Mouse (Mus musculus) hindbrain, embryonic 16.5 days (tissue): ENCODE data around the gene Gm813. TPM values are rescaled to one million over a fixed set of nuclear protein-coding genes. Genes with fewer than 3 reads are reported as not detected.

Source experiments
- ATAC-seq: fragments of 200-750 bp; cut with Nextera tagmentation; 2 replicates; pipeline ENCODE4 v1.8.0; 2017; ENCODE audit warnings: moderate TSS enrichment, moderate library complexity
- H3K27ac ChIP-seq: fragments of 300-500 bp; sonication (generic); 2 replicates; pipeline ENCODE4 v1.5.1; 2014; ENCODE audit warnings: low read depth, mild to moderate bottlenecking, control low read depth, low read length, moderate library complexity
- H3K27me3 ChIP-seq: fragments of 300-500 bp; sonication (generic); replicated peaks from 2 replicates; pipeline ENCODE4 v1.6.1; 2014; ENCODE audit warnings: low read length; ENCODE audit not compliant: control insufficient read depth, insufficient read depth
- H3K36me3 ChIP-seq: fragments of 300-500 bp; sonication (generic); 2 replicates; pipeline ENCODE4 v1.6.1; 2014; ENCODE audit warnings: mild to moderate bottlenecking, low read length, moderate library complexity, mixed read lengths; ENCODE audit not compliant: control insufficient read depth, insufficient read depth
- H3K4me1 ChIP-seq: fragments of 300-500 bp; sonication (generic); 2 replicates; pipeline ENCODE4 v1.6.1; 2014; ENCODE audit warnings: low read depth, low read length; ENCODE audit not compliant: control insufficient read depth, insufficient read depth
- H3K4me2 ChIP-seq: fragments of 300-500 bp; sonication (generic); 2 replicates; pipeline ENCODE4 v1.6.1; 2014; ENCODE audit warnings: mild to moderate bottlenecking, low read length, control low read depth, moderate library complexity
- H3K4me3 ChIP-seq: fragments of 300-500 bp; sonication (generic); 2 replicates; pipeline ENCODE4 v1.5.1; 2014; ENCODE audit warnings: mild to moderate bottlenecking, low read length, control low read depth, moderate library complexity
- H3K9ac ChIP-seq: fragments of 300-500 bp; sonication (generic); 2 replicates; pipeline ENCODE4 v1.6.1; 2014; ENCODE audit warnings: low read depth, mild to moderate bottlenecking, control low read depth, low read length, moderate library complexity
- H3K9me3 ChIP-seq: fragments of 300-500 bp; sonication (generic); 2 replicates; pipeline ENCODE4 v1.6.1; 2014; ENCODE audit warnings: mild to moderate bottlenecking, low read length, moderate library complexity; ENCODE audit not compliant: control insufficient read depth
- WGBS: fragments of 180-500 bp; shearing (Covaris S2); extraction: QIAGEN DNeasy Blood & Tissue Kit; methylation state at CpG from one replicate; pipeline ENCODE4 v1.1.7; 2014; 5-methylcytosine and 5-hydroxymethylcytosine counted together
- polyA plus RNA-seq: library from polyadenylated mRNA; unstranded; fragments of >200 nt; fragmentation: Nextera tagmentation; extraction: Ambion mirVana; gene quantifications from 2 replicates; pipeline ENCODE4 v1.2.1, GENCODE M21; 2015

Gene Gm813
- polyA plus RNA-seq, 1 experiment from 2014 or later, result not detected

DNA sequence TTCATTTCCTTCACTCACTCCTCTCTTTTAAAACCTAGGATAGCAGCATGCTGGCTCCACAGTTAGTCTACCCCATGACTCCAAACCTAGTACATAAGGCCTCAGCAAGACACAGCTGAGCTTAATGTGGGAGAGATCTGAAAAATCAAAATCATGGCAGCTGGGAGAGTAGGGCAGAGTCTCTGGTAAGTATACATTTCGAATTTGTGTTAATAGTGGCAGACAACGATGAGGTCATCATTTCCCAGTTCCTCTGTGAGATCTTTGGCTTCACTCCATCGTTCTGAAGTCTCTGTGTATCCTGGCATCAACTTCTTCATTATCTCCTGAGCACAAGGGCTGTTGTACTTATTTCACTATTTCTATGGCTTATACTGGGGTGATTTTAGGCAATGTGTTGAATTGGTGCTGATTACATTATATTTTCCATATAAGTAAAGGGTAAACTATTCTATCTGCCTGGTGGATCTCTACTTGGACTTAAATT is 22.0 kb upstream of the Gm813 start, which contains the start of gene E330017A01Rik:
Gene E330017A01Rik (minus strand): TSS at position 51 of the 487 bp plus-strand sequence.
- H3K9ac ChIP-seq, result no peak within 1 kb of the TSS
- 81% methylated on average over 3 of the region's 3 CpGs for WGBS
- no peak for ATAC-seq
- no peaks in the 10 kb centered on the region for H3K27me3 ChIP-seq
- no peaks in the 10 kb centered on the region for H3K4me1 ChIP-seq
- no peaks in the 10 kb centered on the region for H3K36me3 ChIP-seq
- no peak within 1 kb of the TSS for H3K4me2 ChIP-seq
- no peaks in the 10 kb centered on the region for H3K9me3 ChIP-seq
- H3K4me3 ChIP-seq, result no peak within 1 kb of the TSS
- no peak within 1 kb of the TSS for H3K27ac ChIP-seq

DNA sequence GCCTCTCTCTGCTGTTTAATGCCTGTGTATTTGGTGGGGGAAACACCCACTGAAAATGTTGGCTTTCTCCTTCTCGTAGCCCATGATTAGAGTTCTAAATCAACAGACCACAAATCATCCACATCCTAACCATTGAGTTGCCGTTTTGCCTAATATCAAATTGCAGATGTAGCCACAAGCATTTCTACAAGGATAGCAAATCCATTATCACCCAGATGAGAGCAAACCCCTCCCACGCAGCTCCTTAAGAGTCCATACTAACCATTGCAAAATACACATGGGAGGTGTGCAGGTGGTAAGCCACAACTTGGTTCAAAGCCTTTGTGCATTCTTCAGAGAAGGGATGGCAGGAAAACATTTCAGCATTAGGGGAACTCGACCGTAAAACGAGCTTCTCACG is 21.2 kb upstream of the Gm813 start:
- Histone ChIP-seq H3K9ac (no peak overlapping the region), H3K27ac (no peak overlapping the region), H3K4me3 (no peak overlapping the region), H3K4me1 (no peaks in the 10 kb centered on the region), H3K27me3 (no peaks in the 10 kb centered on the region), H3K9me3 (no peaks in the 10 kb centered on the region), H3K36me3 (no peaks in the 10 kb centered on the region), H3K4me2 (no peak overlapping the region)
- 83% methylated on average over 7 of the region's 7 CpGs for WGBS
- ATAC-seq, result no peak

DNA sequence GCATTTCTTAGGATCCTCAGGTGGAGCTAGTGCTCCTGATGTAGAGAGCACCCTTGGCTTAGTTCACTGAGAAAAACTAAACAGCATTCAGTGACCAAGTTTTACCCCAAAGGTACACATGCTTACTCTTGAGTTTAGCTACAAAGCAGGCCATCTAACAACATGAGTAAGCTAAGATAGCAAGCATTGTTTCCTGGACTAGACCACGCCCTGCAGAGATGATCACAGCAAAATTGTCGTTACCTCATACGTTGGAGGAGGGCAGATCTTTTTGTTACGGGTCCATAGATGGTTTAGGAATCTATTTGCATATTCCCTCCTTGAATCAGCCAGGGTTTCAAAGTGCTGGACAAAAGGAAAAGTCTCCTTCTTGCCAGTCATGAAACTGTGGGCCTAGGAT is 20.7 kb upstream of the Gm813 start:
- no peak for ATAC-seq
- 78% methylated on average over 4 of the region's 4 CpGs for WGBS
- H3K9me3 ChIP-seq, result no peaks in the 10 kb centered on the region

DNA sequence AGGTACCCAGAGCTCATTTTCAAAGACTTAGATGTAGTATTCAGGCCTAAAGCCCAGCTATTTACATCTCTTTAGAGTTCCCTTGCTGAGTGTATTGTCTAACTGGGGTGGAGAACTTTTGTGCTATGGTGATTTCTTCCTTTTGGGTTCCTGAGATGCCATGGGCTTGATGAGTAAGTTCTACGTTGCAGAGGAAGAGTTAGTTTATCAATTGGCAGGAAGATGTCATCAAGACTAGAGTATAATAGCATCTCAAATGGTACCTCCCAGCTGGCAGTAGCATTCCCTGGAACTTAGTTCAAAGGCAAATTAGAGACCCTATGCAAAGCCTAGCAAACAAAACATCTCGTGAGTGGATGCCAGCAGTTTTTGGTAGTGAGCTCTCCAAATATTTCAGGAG is 19.1 kb upstream of the Gm813 start:
- H3K4me3 ChIP-seq, result no peak overlapping the region
- H3K4me1 ChIP-seq, result no peaks in the 10 kb centered on the region
- H3K4me2 ChIP-seq, result no peak overlapping the region
- no peak overlapping the region for H3K27ac ChIP-seq
- 46% methylated on average over 2 of the region's 2 CpGs for WGBS
- H3K36me3 ChIP-seq, result no peaks in the 10 kb centered on the region
- H3K9ac ChIP-seq, result no peak overlapping the region
- H3K27me3 ChIP-seq, result no peaks in the 10 kb centered on the region
- no peaks in the 10 kb centered on the region for H3K9me3 ChIP-seq
- no peak for ATAC-seq

More for the DNA sequence above, 20.7 kb upstream of the Gm813 start:
- H3K4me2 ChIP-seq, result no peak overlapping the region
- no peak overlapping the region for H3K27ac ChIP-seq
- H3K36me3 ChIP-seq, result no peaks in the 10 kb centered on the region
- no peaks in the 10 kb centered on the region for H3K4me1 ChIP-seq
- no peak overlapping the region for H3K9ac ChIP-seq
- no peak overlapping the region for H3K4me3 ChIP-seq
- H3K27me3 ChIP-seq, result no peaks in the 10 kb centered on the region

DNA sequence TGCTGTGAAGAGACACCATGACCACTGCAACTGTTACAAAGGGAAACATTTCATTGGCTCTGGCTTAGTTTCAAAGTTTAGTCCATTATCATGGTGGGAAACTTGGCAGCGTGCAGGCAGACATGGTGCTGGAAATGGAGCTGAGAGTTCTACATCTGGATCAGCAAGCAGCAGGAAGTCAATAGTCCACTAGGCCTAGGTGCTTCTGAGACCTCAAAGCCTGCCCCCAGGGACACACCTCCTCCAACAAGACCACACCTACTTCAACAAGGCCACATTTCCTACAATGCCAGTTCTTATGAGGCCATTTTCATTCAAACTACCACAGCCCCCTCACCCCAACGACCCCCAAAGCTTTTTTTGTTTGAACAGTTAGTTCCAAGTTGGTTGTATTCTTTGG is 13.0 kb upstream of the Gm813 start:
- ATAC-seq, result no peak
- H3K27ac ChIP-seq, result no peak overlapping the region
- WGBS, result 72% methylated on average over 2 of the region's 2 CpGs
- H3K9me3 ChIP-seq, result no peaks in the 10 kb centered on the region
- H3K36me3 ChIP-seq, result no peaks in the 10 kb centered on the region
- H3K4me1 ChIP-seq, result no peaks in the 10 kb centered on the region
- no peak overlapping the region for H3K4me2 ChIP-seq
- H3K9ac ChIP-seq, result no peak overlapping the region
- H3K27me3 ChIP-seq, result no peaks in the 10 kb centered on the region
- no peak overlapping the region for H3K4me3 ChIP-seq

DNA sequence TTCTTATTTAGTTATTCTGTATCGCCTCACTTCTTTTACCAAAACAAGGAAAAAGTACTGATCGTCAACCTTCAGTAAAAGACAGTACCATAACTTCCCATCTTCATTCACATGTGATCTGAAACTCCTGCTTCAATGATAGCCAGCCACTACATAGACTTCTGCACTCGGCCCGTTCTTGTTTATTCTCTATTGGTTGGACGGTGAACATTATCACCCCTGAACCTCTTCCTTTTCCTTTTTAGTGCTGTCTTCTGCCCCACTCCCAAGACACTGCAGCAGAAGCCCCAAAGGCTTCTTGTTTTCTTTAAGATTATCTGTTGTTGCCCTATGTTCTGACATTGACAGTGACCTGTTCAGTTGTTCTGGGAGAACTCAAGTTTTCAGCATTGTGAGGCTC is 12.2 kb upstream of the Gm813 start:
- Histone ChIP-seq H3K4me3 (no peak overlapping the region), H3K9ac (no peak overlapping the region), H3K4me2 (no peak overlapping the region), H3K36me3 (no peaks in the 10 kb centered on the region), H3K9me3 (no peaks in the 10 kb centered on the region), H3K27me3 (no peaks in the 10 kb centered on the region), H3K27ac (no peak overlapping the region), H3K4me1 (no peaks in the 10 kb centered on the region)
- 94% methylated on average over 5 of the region's 5 CpGs for WGBS
- ATAC-seq, result no peak

DNA sequence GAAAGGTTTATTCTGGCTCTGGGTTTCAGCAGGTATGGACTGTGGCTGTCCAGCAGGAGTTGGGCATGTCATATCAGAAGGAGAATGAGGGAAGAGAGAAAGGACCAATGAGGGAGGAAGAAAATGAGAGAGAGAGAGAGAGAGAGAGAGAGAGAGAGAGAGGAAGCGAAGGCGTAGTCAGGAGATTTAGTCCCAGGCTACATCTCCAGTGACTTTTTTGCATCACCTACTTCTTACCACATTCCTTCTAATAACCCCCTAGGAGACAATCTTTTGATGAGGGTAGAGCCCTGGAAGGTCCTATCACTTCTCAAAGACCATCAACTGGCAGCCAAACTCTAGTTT is 11.5 kb upstream of the Gm813 start:
- Histone ChIP-seq H3K27ac (no peak overlapping the region), H3K9ac (no peak overlapping the region), H3K36me3 (no peaks in the 10 kb centered on the region), H3K4me1 (no peaks in the 10 kb centered on the region), H3K27me3 (no peaks in the 10 kb centered on the region), H3K9me3 (no peaks in the 10 kb centered on the region), H3K4me3 (no peak overlapping the region), H3K4me2 (no peak overlapping the region)
- no peak for ATAC-seq
- 96% methylated on average over 2 of the region's 2 CpGs for WGBS

DNA sequence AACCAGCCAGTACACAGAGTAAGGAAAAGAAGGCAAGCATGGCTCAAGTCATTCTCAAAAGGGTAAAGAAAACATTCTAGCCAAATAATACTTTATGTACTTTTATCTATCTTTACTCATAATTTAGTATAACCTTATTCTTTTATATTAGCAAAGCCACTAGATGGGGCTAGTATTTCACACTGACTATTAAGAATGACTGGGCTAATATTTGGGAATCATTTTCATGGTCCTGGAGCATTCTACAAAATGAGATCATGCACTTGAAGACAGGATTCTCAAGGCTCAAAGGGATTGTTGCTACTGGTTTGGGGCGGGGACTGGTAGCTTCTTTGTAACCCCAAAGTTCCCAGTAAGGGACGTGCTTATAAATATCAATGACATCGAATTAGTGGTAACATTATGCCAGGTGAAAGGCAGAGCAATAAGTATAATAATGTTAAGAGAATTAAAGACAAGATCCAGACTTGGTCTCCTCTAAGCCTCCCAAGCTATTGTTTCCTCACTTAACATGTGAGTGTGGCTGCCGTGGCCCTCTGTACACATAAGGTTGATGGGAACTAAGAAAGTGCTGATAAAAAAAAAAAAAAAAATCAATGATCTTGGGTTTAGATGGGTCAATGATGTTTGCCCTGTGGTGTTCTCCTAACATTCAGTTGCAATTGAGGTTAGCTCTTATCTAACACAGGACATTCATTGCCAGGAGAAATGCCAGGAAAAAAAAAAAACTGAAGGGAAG is 11.0 kb upstream of the Gm813 start:
- no peak overlapping the region for H3K27ac ChIP-seq
- no peak overlapping the region for H3K4me2 ChIP-seq
- no peaks in the 10 kb centered on the region for H3K27me3 ChIP-seq
- ATAC-seq, result no peak
- H3K36me3 ChIP-seq, result no peaks in the 10 kb centered on the region
- WGBS, result 90% methylated on average over 4 of the region's 4 CpGs
- no peak overlapping the region for H3K9ac ChIP-seq
- H3K9me3 ChIP-seq, result no peaks in the 10 kb centered on the region
- H3K4me1 ChIP-seq, result no peaks in the 10 kb centered on the region
- no peak overlapping the region for H3K4me3 ChIP-seq

DNA sequence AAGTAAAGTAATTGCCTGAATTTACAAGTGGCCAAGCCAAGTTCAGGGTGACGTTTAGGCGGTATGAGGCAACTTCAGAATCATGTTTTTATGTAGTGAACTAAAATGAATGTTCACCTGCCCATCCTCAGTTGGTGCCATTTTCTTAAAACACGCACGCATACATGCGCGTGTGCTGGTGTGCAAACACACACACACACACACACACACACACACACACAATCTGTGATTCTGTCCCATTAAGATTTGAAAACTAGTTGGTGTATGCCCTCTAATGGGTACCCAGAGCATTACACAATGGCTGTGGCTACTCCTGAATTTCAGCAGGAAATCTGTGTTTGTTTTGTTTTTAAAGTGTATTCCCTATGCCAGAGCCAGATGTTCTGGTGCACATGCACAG is 7.2 kb upstream of the Gm813 start:
- peak; percentile 6; the same call in 1 of the 2 replicates for ATAC-seq
- H3K9ac ChIP-seq, result no peak overlapping the region
- WGBS, result 82% methylated on average over 6 of the region's 6 CpGs
- H3K27me3 ChIP-seq, result no peaks in the 10 kb centered on the region
- H3K36me3 ChIP-seq, result no peaks in the 10 kb centered on the region
- no peak overlapping the region for H3K4me3 ChIP-seq
- H3K9me3 ChIP-seq, result no peaks in the 10 kb centered on the region
- H3K27ac ChIP-seq, result no peak overlapping the region
- H3K4me1 ChIP-seq, result no peaks in the 10 kb centered on the region
- no peak overlapping the region for H3K4me2 ChIP-seq
